Comparison of ENCODE assay signal across 18 mouse cellular contexts in genomic region chr11:101480912-101481311, GRCm38 (mm10). TPM values are rescaled to one million over a fixed set of nuclear protein-coding genes. Genes with fewer than 3 reads are reported as not detected.
DNase-seq lines count a peak whose midpoint lies in the region; ATAC-seq lines count a peak whose summit lies in the region.
"Had no signal": no experiment of that assay in that cellular context is flagged by ENCODE, and none has a peak within 500 bp of the region (broad histone marks: within the 10 kb centered on the region; RNA-seq: fewer than 3 reads in every experiment).

No protein-coding gene starts in this region.

- 3% methylated on average over 6 of the region's 6 CpGs for WGBS in heart, embryonic 12.5 days
- WGBS in hindbrain, embryonic 11.5 days = 61% methylated on average over 6 of the region's 6 CpGs
- 58% methylated on average over 6 of the region's 6 CpGs for WGBS in hindbrain, embryonic 14.5 days
- WGBS in embryonic facial prominence, embryonic 10.5 days = 65% methylated on average over 6 of the region's 6 CpGs
- WGBS in intestine, embryonic 15.5 days = 11% methylated on average over 6 of the region's 6 CpGs

- H3K4me1 ChIP-seq in heart, embryonic 12.5 days (replicated peaks) = peaks cover 54% of the 10 kb centered on the region
- peaks cover 12% of the 10 kb centered on the region for H3K4me1 ChIP-seq in hindbrain, embryonic 11.5 days (replicated peaks; ENCODE audit: control insufficient read depth, insufficient read depth, low read length)
- H3K4me1 ChIP-seq in hindbrain, embryonic 14.5 days (replicated peaks; ENCODE audit: control insufficient read depth, insufficient read depth, low read length) = peaks cover 25% of the 10 kb centered on the region
- peaks cover 46% of the 10 kb centered on the region for H3K4me1 ChIP-seq in embryonic facial prominence, embryonic 10.5 days
- peaks cover 29% of the 10 kb centered on the region for H3K4me1 ChIP-seq in intestine, embryonic 15.5 days (replicated peaks)

- peak overlapping the region; percentile 8; the same call in 1 of the 2 replicates for H3K4me2 ChIP-seq in heart, embryonic 12.5 days
- no peak overlapping the region for H3K4me2 ChIP-seq in hindbrain, embryonic 11.5 days (replicated peaks; ENCODE audit: low read depth, low read length)
- H3K4me2 ChIP-seq in hindbrain, embryonic 14.5 days (replicated peaks) = no peak overlapping the region
- H3K4me2 ChIP-seq in intestine, embryonic 15.5 days (replicated peaks) = no peak overlapping the region; the same call in 1 of the 2 replicates
- H3K4me2 ChIP-seq: lung, embryonic 14.5 days; neural tube, embryonic 12.5 days had no signal

- no peak for DNase-seq in heart, postnatal 14 days
- DNase-seq in hindbrain, embryonic 11.5 days (ENCODE audit: low spot score) = no peak
- no peak for DNase-seq in hindbrain, embryonic 14.5 days (ENCODE audit: low spot score)
- no peak for DNase-seq in embryonic facial prominence, embryonic 10.5 days (ENCODE audit: low spot score)
- DNase-seq in right cerebral cortex, postnatal 25 days = no peak
- DNase-seq in gastrocnemius, postnatal 14 days = no peak
- DNase-seq: adrenal gland, postnatal 10 days; cerebellum, postnatal 14 days; gastrocnemius, adult 2 months; kidney, adult 9 months; kidney, postnatal 25 days; lung, embryonic 14.5 days; lung, postnatal 4 days; spleen, adult 18-20 months; thymus, adult 18-20 months had no signal

- ATAC-seq in heart, embryonic 12.5 days (ENCODE audit: insufficient number of reproducible peaks, low FRiP score) = peak; percentile 62
- no peak for ATAC-seq in hindbrain, embryonic 11.5 days (ENCODE audit: low FRiP score)
- no peak for ATAC-seq in hindbrain, embryonic 14.5 days (ENCODE audit: low FRiP score)
- ATAC-seq in intestine, embryonic 15.5 days = peak; percentile 75

- no peak overlapping the region for H3K4me3 ChIP-seq in heart, embryonic 12.5 days
- H3K4me3 ChIP-seq in hindbrain, embryonic 11.5 days (ENCODE audit: low read depth, low read length) = no peak overlapping the region
- no peak overlapping the region for H3K4me3 ChIP-seq in hindbrain, embryonic 14.5 days (replicated peaks; ENCODE audit: low read length)
- no peak overlapping the region for H3K4me3 ChIP-seq in embryonic facial prominence, embryonic 10.5 days
- H3K4me3 ChIP-seq in intestine, embryonic 15.5 days (replicated peaks) = no peak overlapping the region
- H3K4me3 ChIP-seq: gastrocnemius, adult 2 months; neural tube, embryonic 12.5 days had no signal

- H3K9ac ChIP-seq in heart, embryonic 12.5 days = no peak overlapping the region
- no peak overlapping the region for H3K9ac ChIP-seq in hindbrain, embryonic 11.5 days (ENCODE audit: low read depth, low read length)
- no peak overlapping the region for H3K9ac ChIP-seq in hindbrain, embryonic 14.5 days
- H3K9ac ChIP-seq in intestine, embryonic 15.5 days = no peak overlapping the region
- H3K9ac ChIP-seq: lung, embryonic 14.5 days; neural tube, embryonic 12.5 days had no signal

- H3K9me3 ChIP-seq in heart, embryonic 12.5 days (replicated peaks) = no peaks in the 10 kb centered on the region
- no peaks in the 10 kb centered on the region for H3K9me3 ChIP-seq in hindbrain, embryonic 11.5 days (ENCODE audit: control insufficient read depth, low read length)
- H3K9me3 ChIP-seq in hindbrain, embryonic 14.5 days (ENCODE audit: control insufficient read depth, low read length) = no peaks in the 10 kb centered on the region
- H3K9me3 ChIP-seq in embryonic facial prominence, embryonic 10.5 days = no peaks in the 10 kb centered on the region
- H3K9me3 ChIP-seq in intestine, embryonic 15.5 days = no peaks in the 10 kb centered on the region
- H3K9me3 ChIP-seq: neural tube, embryonic 12.5 days had no signal

- H3K36me3 ChIP-seq in heart, embryonic 12.5 days = no peaks in the 10 kb centered on the region
- no peaks in the 10 kb centered on the region for H3K36me3 ChIP-seq in hindbrain, embryonic 11.5 days (ENCODE audit: control insufficient read depth, insufficient read depth, low read length)
- H3K36me3 ChIP-seq in hindbrain, embryonic 14.5 days (replicated peaks; ENCODE audit: control insufficient read depth, insufficient read depth) = no peaks in the 10 kb centered on the region
- no peaks in the 10 kb centered on the region for H3K36me3 ChIP-seq in embryonic facial prominence, embryonic 10.5 days (replicated peaks)
- no peaks in the 10 kb centered on the region for H3K36me3 ChIP-seq in intestine, embryonic 15.5 days
- H3K36me3 ChIP-seq: neural tube, embryonic 12.5 days had no signal

- intact Hi-C loops in heart, postnatal 14 days (cut with DNase I) = no loop called here
- intact Hi-C loops in gastrocnemius, postnatal 14 days (cut with DNase I; ENCODE audit: low total_unique reads) = no loop called here

- peak overlapping the region; percentile 90 for H3K27ac ChIP-seq in heart, embryonic 12.5 days (ENCODE audit: poor library complexity, severe bottlenecking)
- H3K27ac ChIP-seq in hindbrain, embryonic 11.5 days (ENCODE audit: low read depth, low read length) = peak overlapping the region; percentile 98
- no peak overlapping the region for H3K27ac ChIP-seq in hindbrain, embryonic 14.5 days
- H3K27ac ChIP-seq in embryonic facial prominence, embryonic 10.5 days (replicated peaks) = peak overlapping the region; percentile 66
- H3K27ac ChIP-seq in intestine, embryonic 15.5 days = peak overlapping the region; percentile 54
- H3K27ac ChIP-seq: gastrocnemius, adult 2 months had no signal

- no peaks in the 10 kb centered on the region for H3K27me3 ChIP-seq in heart, embryonic 12.5 days (replicated peaks)
- no peaks in the 10 kb centered on the region for H3K27me3 ChIP-seq in hindbrain, embryonic 11.5 days (ENCODE audit: control insufficient read depth, insufficient read depth, low read length)
- H3K27me3 ChIP-seq in hindbrain, embryonic 14.5 days (ENCODE audit: control insufficient read depth, insufficient read depth, low read length) = no peaks in the 10 kb centered on the region
- H3K27me3 ChIP-seq in embryonic facial prominence, embryonic 10.5 days (replicated peaks; ENCODE audit: low read depth, poor library complexity, severe bottlenecking) = no peaks in the 10 kb centered on the region
- H3K27me3 ChIP-seq in intestine, embryonic 15.5 days (replicated peaks) = no peaks in the 10 kb centered on the region
- H3K27me3 ChIP-seq: neural tube, embryonic 12.5 days had no signal

RNA-seq across cellular contexts. Expression of gene Vat1, which starts 14.9 kb away (rescaled TPM):
- 39.3 and 40.4 TPM in 2 replicates for polyA plus RNA-seq in heart, embryonic 12.5 days (2016; fragmentation: Nextera tagmentation; extraction: Ambion mirVana)
- 10 to 100 TPM; 31.8 to 33.0 TPM for total RNA-seq in heart, postnatal 14 days (2021)
- polyA plus RNA-seq in hindbrain, embryonic 11.5 days (2014; fragmentation: Nextera tagmentation; extraction: Ambion mirVana) = 74.5 and 89.4 TPM in 2 replicates
- polyA plus RNA-seq in hindbrain, embryonic 14.5 days (2014; fragmentation: Nextera tagmentation; extraction: Ambion mirVana) = 99.9 and 117 TPM in 2 replicates
- polyA plus RNA-seq in embryonic facial prominence, embryonic 10.5 days (2016; fragmentation: Nextera tagmentation; extraction: Ambion mirVana) = 21.3 and 29.6 TPM in 2 replicates
- 69.7 and 70.0 TPM in 2 replicates for polyA plus RNA-seq in intestine, embryonic 15.5 days (2015; fragmentation: Nextera tagmentation; extraction: Ambion mirVana)
- total RNA-seq in gastrocnemius, postnatal 14 days (2021) = 10 to 100 TPM; 27.1 to 33.6 TPM

RNA-seq across cellular contexts. Expression of gene Rnd2, which starts 16.1 kb away (rescaled TPM):
- polyA plus RNA-seq in heart, embryonic 12.5 days (2016; fragmentation: Nextera tagmentation; extraction: Ambion mirVana) = 30.5 and 31.9 TPM in 2 replicates
- total RNA-seq in heart, postnatal 14 days (2021) = 1 to 10 TPM; 5.9 to 6.7 TPM
- polyA plus RNA-seq in hindbrain, embryonic 11.5 days (2014; fragmentation: Nextera tagmentation; extraction: Ambion mirVana) = 88.0 and 127 TPM in 2 replicates
- polyA plus RNA-seq in hindbrain, embryonic 14.5 days (2014; fragmentation: Nextera tagmentation; extraction: Ambion mirVana) = 51.0 and 52.5 TPM in 2 replicates
- 16.5 and 31.6 TPM in 2 replicates for polyA plus RNA-seq in embryonic facial prominence, embryonic 10.5 days (2016; fragmentation: Nextera tagmentation; extraction: Ambion mirVana)
- polyA plus RNA-seq in intestine, embryonic 15.5 days (2015; fragmentation: Nextera tagmentation; extraction: Ambion mirVana) = 23.7 and 24.5 TPM in 2 replicates
- total RNA-seq in gastrocnemius, postnatal 14 days (2021) = 1 to 10 TPM; 4.0 to 4.8 TPM

RNA-seq across cellular contexts. Expression of gene Ifi35, which starts 32.7 kb away (rescaled TPM):
- 11.5 and 12.3 TPM in 2 replicates for polyA plus RNA-seq in heart, embryonic 12.5 days (2016; fragmentation: Nextera tagmentation; extraction: Ambion mirVana)
- total RNA-seq in heart, postnatal 14 days (2021) = 10 to 100 TPM; 12.2 TPM
- polyA plus RNA-seq in hindbrain, embryonic 11.5 days (2014; fragmentation: Nextera tagmentation; extraction: Ambion mirVana) = 4.5 and 5.0 TPM in 2 replicates
- polyA plus RNA-seq in hindbrain, embryonic 14.5 days (2014; fragmentation: Nextera tagmentation; extraction: Ambion mirVana) = 2.6 and 5.4 TPM in 2 replicates
- 2.1 and 3.1 TPM in 2 replicates for polyA plus RNA-seq in embryonic facial prominence, embryonic 10.5 days (2016; fragmentation: Nextera tagmentation; extraction: Ambion mirVana)
- 23.9 and 24.5 TPM in 2 replicates for polyA plus RNA-seq in intestine, embryonic 15.5 days (2015; fragmentation: Nextera tagmentation; extraction: Ambion mirVana)
- total RNA-seq in gastrocnemius, postnatal 14 days (2021) = 1 to 10 TPM; 7.0 to 7.2 TPM

RNA-seq across cellular contexts. Expression of gene Rpl27, which starts 38.8 kb away (rescaled TPM):
- 247 and 258 TPM in 2 replicates for polyA plus RNA-seq in heart, embryonic 12.5 days (2016; fragmentation: Nextera tagmentation; extraction: Ambion mirVana)
- 10 to 100 TPM; 49.7 to 52.9 TPM for total RNA-seq in heart, postnatal 14 days (2021)
- 387 and 395 TPM in 2 replicates for polyA plus RNA-seq in hindbrain, embryonic 11.5 days (2014; fragmentation: Nextera tagmentation; extraction: Ambion mirVana)
- 248 and 297 TPM in 2 replicates for polyA plus RNA-seq in hindbrain, embryonic 14.5 days (2014; fragmentation: Nextera tagmentation; extraction: Ambion mirVana)
- 469 and 481 TPM in 2 replicates for polyA plus RNA-seq in embryonic facial prominence, embryonic 10.5 days (2016; fragmentation: Nextera tagmentation; extraction: Ambion mirVana)
- polyA plus RNA-seq in intestine, embryonic 15.5 days (2015; fragmentation: Nextera tagmentation; extraction: Ambion mirVana) = 322 and 353 TPM in 2 replicates
- total RNA-seq in gastrocnemius, postnatal 14 days (2021) = 10 to 100 TPM; 50.3 to 61.5 TPM

RNA-seq across cellular contexts. Expression of gene Ptges3l, which starts 55.8 kb away (rescaled TPM):
- 80.3 and 80.5 TPM in 2 replicates for polyA plus RNA-seq in heart, embryonic 12.5 days (2016; fragmentation: Nextera tagmentation; extraction: Ambion mirVana)
- total RNA-seq in heart, postnatal 14 days (2021) = 10 to 100 TPM; 60.2 to 61.2 TPM
- polyA plus RNA-seq in hindbrain, embryonic 11.5 days (2014; fragmentation: Nextera tagmentation; extraction: Ambion mirVana) = 3.1 and 3.5 TPM in 2 replicates
- 1.9 and 2.2 TPM in 2 replicates for polyA plus RNA-seq in hindbrain, embryonic 14.5 days (2014; fragmentation: Nextera tagmentation; extraction: Ambion mirVana)
- 3.9 and 4.7 TPM in 2 replicates for polyA plus RNA-seq in embryonic facial prominence, embryonic 10.5 days (2016; fragmentation: Nextera tagmentation; extraction: Ambion mirVana)
- 11.7 TPM in 2 replicates for polyA plus RNA-seq in intestine, embryonic 15.5 days (2015; fragmentation: Nextera tagmentation; extraction: Ambion mirVana)
- 100 to 1,000 TPM; 101 to 102 TPM for total RNA-seq in gastrocnemius, postnatal 14 days (2021)

Comparison
In these comparisons a context has a peak if more than half of its experiments do, and no peak if none do; other contexts are left out.
1. ATAC-seq: peak in heart, embryonic 12.5 days (single experiment) and intestine, embryonic 15.5 days (single experiment); none in hindbrain, embryonic 11.5 days (single experiment) and hindbrain, embryonic 14.5 days (single experiment).